Mouse (Mus musculus) cerebellum, adult 11 months (tissue): ENCODE measurements around the gene Spef1.
"Not testable (repeated sequence)": the region's sequence is repeated elsewhere in the genome, so short reads cannot be mapped to it uniquely, and the experiment has no call there.

ENCODE experiments used
- DNase-seq: peaks from one replicate; pipeline ENCODE4 v3.0.0; 2022

Gene Spef1

GRCm38 (mm10) chr2:131186771-131187601 lies at the start of gene Spef1, which contains the start of gene Cdc25b:
Gene Spef1, minus strand, starts transcription at chr2:131187282.
Gene Cdc25b, plus strand, starts transcription at chr2:131186949.
- DNase-seq = peak; percentile 80

- DNase-seq = no peak
Measured at GRCm38 (mm10) chr2:131234970-131235635, 48.0 kb upstream of the Spef1 start.

DNA sequence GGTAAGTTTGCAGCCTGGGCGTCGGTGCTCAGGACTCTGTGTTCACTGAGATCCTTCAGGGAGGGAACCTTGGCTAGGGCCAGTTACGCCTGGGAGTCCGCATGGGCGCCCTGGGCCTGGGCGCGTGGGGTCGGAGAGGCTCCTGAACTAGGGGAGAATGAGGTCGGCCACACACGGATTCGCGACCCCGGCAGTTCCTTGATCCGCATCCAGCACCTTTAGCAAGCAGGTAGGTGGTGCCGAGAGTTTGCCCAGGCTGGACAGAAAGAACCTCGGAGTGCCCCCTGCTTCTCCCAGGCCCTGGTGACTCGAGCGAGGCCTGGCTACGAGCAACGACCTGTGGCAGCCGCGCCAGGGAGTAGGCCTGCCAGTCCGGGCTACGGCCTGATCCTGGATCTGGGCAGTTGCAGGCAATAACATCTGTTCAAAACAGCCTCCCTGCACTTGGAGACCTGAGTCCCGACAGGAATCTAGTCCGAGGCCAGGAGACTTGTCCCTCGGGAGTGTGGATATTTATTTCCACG lies 47.1 kb upstream of the Spef1 start:
- DNase-seq = no peak

GRCm38 (mm10) chr2:131233307-131234126 lies 46.4 kb upstream of the Spef1 start, which contains the start of gene Mavs:
Gene Mavs, plus strand, starts transcription at chr2:131234063.
- peak; percentile 91 for DNase-seq

DNA sequence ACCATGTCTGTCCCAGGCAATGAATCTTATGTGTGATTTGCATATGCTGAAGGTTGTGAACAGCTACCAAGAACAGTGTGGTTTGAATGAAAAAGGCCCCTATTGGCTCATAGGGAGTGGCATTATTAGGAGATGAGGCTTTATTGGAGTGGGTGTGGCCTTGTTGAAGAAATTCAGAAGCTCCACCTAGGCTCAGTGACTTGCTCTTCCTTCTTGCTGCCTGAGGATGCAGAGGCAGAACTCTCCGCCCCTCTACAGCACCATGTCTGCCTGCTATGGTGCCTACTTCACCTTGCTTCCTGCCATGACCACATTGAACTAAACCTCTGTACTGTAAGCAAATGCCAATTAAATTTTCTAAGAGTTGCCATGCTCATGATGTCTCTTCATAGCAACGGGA lies 45.5 kb upstream of the Spef1 start:
- no peak for DNase-seq

DNA sequence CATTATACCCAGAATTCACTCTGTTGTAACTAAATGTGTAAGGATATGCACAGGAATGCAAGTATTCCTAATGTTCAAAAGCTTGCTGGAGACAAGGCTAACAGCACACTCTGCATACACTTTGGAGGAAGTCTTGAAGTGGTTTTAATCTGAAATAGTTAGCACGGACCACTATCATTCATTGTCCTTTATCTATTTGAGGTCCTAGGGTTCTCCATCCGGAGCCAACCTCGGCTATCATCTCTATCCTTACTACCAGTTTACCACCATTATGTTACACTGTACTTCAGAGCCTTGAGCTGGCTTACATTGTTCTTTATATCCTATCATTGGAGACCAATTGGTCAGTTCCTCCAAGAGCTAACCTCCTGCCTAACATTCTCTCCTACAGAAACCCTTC lies 40.2 kb upstream of the Spef1 start:
- DNase-seq = no peak

DNA sequence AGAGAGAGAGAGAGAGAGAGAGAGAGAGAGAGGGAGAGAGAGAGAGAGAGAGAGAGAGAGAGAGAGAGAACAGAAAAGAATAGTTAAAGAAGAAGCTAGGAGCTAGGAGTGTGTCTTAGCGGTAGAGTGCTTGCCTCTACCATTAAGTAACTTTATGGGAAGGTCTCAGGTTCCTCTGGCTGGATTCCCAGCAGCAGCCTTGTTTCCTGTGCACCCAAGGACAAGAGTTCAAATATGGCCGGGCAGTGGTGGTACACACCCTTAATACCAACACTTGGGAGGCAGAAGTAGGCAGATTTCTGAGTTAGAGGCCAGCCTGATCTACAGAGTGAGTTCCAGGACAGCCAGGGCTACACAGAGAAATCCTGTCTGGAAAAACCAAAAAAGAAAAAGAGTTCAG lies 39.6 kb upstream of the Spef1 start:
- DNase-seq = not testable (repeated sequence)

- no peak for DNase-seq
Measured at GRCm38 (mm10) chr2:131225178-131225577, 38.1 kb upstream of the Spef1 start.

- no peak for DNase-seq
Measured at GRCm38 (mm10) chr2:131223569-131223968, 36.5 kb upstream of the Spef1 start.

GRCm38 (mm10) chr2:131222562-131222961 lies 35.5 kb upstream of the Spef1 start:
- no peak for DNase-seq

GRCm38 (mm10) chr2:131221853-131222515 lies 34.9 kb upstream of the Spef1 start:
- no peak for DNase-seq

DNA sequence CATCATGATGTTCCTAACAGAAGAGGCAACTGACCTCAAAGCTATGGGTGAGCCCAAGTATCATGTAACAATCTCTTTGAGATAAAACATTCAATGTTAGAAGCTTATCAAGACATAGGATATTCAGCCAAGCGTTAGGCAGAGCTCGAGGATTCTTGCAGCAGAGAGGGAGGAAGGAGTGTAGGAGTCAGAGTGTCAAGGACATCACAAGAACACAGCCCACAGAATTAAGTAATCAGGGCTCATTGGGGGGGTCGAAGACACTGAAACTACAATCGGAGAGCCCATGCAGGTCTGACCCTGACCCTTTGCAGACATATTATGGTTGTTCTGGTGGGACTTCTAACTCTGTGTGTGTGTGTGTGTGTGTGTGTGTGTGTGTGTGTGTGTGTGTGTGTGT lies 32.9 kb upstream of the Spef1 start:
- no peak for DNase-seq

GRCm38 (mm10) chr2:131215941-131216858 lies 29.1 kb upstream of the Spef1 start:
- DNase-seq = no peak

DNA sequence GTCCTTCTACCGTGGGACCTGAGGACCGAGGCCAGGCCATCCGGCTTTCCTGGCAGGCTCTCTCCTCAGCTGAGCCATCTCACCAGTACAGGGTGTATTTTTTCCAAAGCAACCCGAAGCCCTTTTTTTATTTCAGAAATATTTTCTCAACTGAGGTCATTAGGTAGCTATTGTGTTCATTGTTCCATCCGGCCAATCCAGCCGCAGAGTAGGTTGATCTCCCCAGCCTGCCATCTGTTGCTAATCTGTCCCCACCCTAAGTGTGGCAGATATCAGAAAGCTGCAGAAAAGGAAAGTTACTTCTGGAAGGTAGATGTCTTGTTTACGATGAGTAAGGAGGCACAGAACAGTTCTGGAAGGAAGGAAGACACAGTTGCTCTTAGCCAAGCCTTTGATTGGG lies 26.7 kb upstream of the Spef1 start:
- DNase-seq = no peak

DNA sequence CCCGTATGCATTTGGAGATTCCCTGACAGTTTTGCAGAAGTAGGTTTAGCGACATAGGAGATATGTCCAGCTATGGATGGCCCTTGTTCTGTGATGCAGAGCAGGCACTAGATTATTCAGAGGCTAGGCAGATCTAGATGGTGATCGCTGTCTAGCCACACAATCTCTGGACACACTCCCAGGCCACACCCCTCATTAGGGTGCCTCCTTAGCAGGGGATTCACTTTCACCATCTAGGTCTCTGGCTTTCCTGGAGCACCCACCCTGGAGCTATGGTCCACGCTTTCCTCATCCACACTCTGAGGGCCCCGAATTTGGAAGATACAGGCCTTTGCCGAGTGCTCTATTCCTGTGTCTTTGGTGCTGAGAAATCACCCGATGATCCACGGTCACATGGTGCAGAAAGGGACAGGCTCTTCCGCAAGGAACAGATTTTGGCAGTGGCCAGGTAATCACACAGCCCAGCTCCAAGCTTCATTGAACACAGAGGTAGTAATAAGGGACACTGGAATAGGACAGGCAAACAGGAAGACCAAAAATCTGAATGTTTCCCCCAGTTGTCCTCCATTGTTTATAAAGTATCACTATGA lies 24.0 kb upstream of the Spef1 start:
- DNase-seq = peak; percentile 34

DNA sequence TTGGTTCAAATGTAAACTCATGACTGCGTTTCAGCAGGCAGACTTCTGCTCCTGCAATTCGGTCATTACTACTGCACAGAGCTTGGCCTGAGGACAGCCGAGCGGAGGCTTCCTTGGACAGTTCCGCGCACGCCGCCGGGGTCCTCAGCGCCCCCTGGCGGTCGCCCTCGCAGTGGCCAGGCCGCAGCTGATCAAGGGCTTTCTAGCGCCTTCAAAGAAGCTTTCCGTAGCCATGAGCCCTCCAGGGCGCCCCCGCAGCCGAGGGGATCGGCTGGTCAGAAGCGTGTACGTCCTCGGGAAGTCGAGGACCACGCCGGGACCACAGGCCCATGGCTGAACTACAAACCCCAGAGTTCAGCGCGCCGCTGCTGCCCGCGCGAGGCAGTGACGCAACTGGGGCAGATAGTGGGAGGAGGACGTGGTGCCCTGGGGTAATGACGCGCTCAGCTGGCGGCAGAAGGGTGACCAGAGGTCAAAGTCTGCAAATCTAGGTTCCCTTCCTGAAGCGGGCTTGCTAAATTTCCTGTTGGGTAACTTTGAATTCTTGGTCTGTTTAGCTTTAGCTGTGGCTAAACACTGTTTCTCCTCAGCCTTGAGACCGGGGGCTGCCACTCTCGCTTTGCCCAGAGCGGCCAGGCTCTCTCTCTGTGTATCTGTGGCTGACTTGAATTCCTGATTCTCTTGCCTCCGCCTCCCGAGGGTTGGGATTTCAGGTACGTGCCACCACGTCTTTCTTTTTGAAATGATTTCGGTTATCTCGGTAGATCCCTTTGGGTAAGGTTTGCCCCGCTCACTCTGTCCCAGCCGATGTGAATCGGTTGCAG lies 23.1 kb upstream of the Spef1 start:
- peak; percentile 93 for DNase-seq

DNA sequence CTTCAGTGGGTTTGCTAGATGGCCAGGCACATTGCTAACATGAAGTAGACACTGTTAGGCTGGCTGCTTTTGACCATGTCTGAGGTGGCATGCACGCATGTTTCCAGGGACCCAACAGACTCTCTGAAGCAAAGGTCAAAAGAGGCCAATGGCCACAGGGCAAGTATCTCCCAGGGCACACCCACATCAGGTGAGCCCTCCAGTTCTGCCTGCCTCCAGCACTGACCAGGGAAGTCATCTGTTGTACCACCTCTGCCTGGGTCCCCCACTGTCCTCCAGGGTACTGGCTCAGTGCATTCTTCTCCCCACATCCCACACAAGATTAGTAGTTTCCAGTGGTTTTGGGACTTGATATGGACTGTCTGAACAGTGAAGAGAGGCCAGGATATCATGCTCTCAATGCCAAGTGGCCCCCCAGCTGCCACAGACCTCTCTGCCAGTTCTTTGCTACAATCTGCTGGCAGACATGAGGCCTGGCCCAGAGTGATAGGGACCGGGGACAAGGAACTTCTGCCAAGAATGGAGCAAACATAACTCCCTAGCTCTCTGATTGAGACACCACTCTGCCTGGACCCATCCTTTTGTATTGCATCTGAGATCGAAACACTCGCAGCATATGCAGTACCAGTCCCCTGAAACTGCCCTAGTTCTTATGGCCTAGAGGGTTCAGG lies 22.2 kb upstream of the Spef1 start:
- peak; percentile 39 for DNase-seq

GRCm38 (mm10) chr2:131208356-131208755 lies 21.3 kb upstream of the Spef1 start:
- no peak for DNase-seq

- DNase-seq = no peak
Measured at GRCm38 (mm10) chr2:131206778-131207177, 19.7 kb upstream of the Spef1 start, which contains the start of gene Ap5s1. Gene Ap5s1, plus strand, starts transcription at chr2:131207078.
